Mouse (Mus musculus) induced T-regulatory cell, adult 2 months (primary cell): Measurements from ENCODE around the gene Traf3.

Experiments
- DNase-seq: peaks from one replicate; pipeline ENCODE4 v3.0.0-alpha.2; 2012; ENCODE audit warnings: low read depth

Traf3 gene

GRCm38 (mm10) chr12:111203076-111203475 is 36.9 kb downstream of the Traf3 start:
- no peak for DNase-seq

DNA sequence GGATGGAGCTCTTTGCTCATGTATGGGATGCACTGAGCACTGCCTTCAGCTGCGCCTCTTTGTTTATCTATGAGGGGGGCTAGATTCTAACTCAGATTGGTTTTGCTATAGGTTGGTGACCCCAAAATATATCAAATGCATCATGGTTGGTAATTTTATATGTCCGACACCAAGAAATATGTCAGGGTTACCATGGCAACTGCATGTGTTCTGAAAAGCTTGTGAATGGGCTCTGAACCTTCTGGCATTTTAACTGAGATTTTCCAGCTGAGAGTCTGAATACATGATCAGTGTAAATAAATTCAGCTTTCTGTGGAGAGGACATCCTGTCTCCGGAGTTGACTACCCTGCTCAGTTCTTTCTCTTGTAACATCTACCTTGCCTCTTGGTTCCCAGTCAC is 37.8 kb downstream of the Traf3 start:
- no peak for DNase-seq

- DNase-seq: no peak
Measured at GRCm38 (mm10) chr12:111207641-111208040, 41.5 kb downstream of the Traf3 start.

GRCm38 (mm10) chr12:111211729-111212128 is 45.6 kb downstream of the Traf3 start:
- no peak for DNase-seq

- DNase-seq: no peak
Measured at GRCm38 (mm10) chr12:111218867-111219266, 52.7 kb downstream of the Traf3 start.

GRCm38 (mm10) chr12:111225197-111225780 is 59.1 kb downstream of the Traf3 start:
- no peak for DNase-seq

DNA sequence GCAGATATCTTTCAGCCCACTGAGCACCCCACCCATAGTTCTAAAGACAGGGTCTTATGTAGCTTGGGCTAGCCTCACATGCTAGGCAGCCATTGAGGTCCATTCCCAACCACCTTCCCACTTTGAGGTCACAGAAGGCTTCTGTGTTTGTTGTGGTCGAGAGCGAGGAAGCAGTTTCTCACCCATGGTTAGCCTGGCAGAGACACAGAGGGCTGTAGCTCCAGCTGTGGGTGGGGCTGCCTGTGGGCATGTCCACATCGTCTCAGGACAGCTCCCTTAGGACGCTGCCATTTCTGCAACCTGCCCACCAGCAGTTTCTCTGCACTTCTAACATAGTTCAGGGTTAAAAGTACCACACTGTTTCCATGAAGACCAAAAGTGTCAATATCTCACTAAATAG is 61.2 kb downstream of the Traf3 start:
- no peak for DNase-seq

DNA sequence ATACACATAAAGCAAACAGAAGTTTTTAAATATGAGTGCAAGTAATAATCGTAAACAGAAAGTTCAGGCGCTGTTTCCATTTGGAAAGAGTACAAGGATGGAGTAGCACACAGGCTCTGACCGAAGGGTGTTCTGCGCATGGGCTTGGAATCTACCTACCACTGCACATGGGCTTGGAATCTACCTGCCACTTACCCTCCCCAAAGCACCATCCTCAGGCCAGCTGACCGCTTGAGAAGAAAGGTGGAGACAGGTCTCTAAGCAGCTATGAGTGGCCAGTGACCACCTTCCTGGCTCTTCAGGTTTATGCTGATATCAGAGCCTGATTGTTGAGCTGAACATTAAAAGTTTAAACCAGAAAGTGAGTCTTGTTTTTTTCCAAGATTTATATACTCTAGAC is 62.3 kb downstream of the Traf3 start:
- no peak for DNase-seq

DNA sequence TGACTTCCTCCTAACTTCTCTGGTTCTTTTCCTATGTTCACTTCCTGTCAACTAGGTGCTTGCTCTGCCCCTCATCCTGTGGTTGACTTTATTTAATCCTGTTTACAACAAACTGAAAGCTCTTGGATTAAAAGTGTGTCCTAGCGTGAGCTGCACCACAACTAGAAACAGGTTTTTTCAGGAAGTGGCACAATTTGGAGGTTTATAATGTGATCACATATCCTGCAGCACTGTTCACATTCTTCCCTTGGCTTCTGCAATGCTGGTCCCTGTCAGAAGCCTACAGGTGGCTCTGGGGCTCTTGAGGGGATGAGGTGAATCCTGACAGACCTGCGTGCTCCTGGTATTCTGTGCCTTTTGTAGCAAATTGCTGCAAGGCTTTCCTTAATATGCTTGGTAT is 64.6 kb downstream of the Traf3 start:
- DNase-seq: no peak

GRCm38 (mm10) chr12:111233798-111234197 is 67.6 kb downstream of the Traf3 start:
- DNase-seq: no peak

GRCm38 (mm10) chr12:111234383-111234782 is 68.2 kb downstream of the Traf3 start:
- DNase-seq: no peak

DNA sequence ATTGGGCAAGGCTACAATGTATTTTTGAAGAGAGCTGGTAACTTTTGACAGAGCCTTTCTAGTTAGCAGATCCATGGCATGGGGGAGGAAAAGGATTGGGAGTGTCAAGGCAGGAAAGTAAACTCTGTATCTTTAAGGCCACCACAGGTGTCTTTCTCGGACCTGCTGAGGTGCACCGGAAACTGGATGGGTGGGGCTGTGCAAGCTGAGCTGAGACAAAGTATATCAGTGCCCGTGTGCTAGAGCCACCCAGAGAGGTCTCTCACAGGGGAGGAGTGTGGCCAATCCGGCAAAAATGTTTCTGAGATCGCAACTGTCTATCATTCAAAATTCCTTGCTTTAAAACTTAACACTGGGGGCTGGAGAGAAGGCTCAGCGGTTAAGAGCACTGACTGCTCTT is 69.5 kb downstream of the Traf3 start:
- DNase-seq: no peak

GRCm38 (mm10) chr12:111237611-111238188 is 71.5 kb downstream of the Traf3 start:
- DNase-seq: no peak

DNA sequence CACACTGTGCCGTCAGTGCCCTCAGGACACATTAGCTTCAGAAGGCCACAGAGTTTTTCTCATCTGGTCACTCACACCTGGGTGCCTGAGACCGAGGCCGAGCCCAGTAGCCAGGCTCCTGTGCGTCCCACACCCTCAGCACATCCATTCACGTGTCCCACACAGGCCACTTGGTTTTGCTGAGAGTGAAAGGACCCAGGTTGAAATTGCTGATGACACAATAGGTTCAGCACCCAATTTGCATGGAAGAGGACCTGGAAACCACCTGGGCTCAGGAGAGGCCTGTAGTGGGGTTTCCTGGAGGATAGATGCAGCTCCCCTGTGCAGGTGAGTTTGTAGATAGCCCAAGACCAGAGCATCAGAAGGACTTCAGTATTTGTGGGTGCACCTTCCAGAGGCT is 72.2 kb downstream of the Traf3 start:
- DNase-seq: no peak

DNA sequence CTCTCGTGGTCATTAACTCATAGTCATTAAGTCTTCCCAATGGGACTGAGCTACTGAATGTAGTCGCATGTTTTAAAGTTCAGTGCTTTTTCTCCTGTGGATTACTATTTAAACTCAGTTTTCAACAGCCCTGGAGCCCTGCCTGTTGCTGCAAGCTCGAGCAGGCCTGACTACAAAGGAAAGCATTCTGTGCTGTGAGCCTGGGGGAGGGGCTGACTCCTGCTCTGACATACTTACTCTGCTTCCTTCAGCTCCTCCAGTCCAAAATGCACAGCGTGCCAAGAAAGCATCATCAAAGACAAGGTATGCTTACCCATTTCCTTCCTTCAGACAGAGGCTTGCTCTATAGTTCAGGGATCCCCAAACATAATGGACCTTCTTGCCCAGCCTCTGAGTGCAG is 72.6 kb downstream of the Traf3 start:
- no peak for DNase-seq

GRCm38 (mm10) chr12:111239930-111240329 is 73.8 kb downstream of the Traf3 start:
- no peak for DNase-seq

GRCm38 (mm10) chr12:111241916-111242315 is 75.7 kb downstream of the Traf3 start:
- no peak for DNase-seq

DNA sequence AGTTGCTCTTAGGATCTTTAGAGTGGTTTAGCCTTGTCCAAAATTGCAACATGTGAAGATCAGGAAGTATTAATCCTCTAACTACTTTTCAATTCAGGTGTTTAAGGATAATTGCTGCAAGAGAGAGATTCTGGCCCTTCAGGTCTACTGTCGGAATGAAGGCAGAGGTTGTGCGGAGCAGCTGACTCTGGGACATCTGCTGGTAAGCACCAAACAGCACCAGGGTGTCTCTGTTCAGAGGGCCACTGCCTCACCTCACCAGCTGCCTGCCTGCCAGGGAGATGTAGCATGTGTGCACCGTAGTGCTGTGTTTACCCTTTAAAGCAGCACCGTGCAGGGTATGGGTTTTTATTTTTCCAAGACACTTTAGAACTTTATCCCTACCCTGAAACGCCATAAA is 76.2 kb downstream of the Traf3 start:
- DNase-seq: no peak

DNA sequence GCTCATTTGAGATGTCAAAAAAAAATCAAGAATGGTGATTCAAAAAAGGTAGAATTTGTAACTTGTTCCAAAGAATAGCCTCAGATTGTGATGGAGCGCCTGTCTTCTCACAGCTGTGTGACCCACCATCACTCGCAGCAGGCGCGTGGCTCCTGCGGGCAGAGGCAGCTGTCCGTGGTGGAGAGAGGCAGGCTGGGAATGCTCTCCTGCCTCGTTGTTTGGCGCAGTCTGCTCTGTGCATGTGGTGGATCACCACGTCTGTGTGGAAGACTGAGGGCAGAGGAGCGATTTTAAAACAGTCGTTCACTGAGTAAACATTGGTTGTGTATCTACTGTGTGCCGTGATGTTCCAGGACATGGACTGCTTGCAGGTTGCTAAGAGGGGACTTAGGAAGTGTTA is 77.6 kb downstream of the Traf3 start:
- no peak for DNase-seq

GRCm38 (mm10) chr12:111245070-111245469 is 78.9 kb downstream of the Traf3 start:
- DNase-seq: no peak

- no peak for DNase-seq
Measured at GRCm38 (mm10) chr12:111246808-111247464, 80.8 kb downstream of the Traf3 start.

DNA sequence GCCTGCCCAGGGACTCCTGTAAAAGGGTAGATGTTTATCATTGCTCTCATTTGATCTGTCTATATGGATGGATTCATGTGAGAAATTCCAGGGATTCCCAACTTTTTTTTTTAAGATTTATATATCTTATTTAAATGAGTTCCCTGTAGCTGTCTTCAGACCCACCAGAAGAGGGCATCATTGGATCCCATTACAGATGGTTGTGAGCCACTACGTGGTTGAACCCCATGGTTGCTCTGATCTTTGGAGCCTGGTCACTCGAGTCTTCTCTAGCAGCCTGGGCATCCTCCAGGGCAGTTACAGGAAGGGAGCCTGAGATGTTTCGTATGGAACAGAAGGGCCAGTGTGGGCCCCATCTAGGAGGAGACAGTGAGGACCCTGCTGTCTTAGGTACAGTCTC is 82.9 kb downstream of the Traf3 start:
- no peak for DNase-seq

DNA sequence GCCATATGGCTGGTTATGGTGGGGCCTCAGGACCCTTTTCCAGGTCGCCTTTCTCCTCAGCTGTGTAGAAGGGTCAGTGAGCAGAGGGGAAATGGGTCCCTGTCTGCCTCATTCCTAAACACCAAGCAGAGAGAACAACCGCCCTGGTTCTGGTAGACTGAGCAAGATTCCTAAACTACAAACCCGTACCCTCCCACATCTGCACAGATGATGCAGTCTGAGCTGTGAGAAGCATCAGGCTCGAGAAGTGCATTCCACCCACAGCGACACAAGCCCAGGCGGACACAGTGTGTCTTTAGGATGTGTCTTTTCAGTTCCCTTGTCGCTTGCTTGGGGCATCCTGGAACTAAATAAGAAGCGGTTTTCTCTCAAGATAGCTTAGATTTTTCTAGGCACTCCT is 83.9 kb downstream of the Traf3 start:
- DNase-seq: no peak

DNA sequence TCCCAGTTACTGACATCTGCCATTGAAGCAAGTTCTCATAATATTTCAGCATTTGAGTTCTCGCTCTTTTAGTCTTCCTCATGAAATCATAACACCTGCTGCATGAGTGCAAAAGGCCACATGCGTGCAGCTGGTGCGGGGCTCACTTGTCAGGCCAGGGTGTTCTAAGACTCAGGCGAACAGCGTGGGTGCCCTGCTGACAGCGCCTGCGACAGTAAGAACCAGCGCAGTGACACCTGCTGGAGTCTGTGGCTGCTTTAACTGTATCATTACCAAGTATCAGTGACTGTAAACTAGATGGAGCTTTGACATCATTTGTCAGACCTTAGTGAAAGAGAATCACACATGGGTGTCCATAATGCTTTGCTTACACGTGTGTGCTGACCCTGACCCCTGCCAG is 85.1 kb downstream of the Traf3 start:
- no peak for DNase-seq
